Mouse (Mus musculus) heart, embryonic 11.5 days (tissue): ENCODE data around the gene Cenps. TPM values are rescaled to one million over a fixed set of nuclear protein-coding genes. Genes with fewer than 3 reads are reported as not detected.

ENCODE experiments used
- ATAC-seq: fragments of 200-750 bp; cut with Nextera tagmentation; replicated peaks from 2 replicates; pipeline ENCODE4 v1.8.0; 2017; ENCODE audit warnings: moderate library complexity; ENCODE audit not compliant: insufficient number of reproducible peaks, low FRiP score, low TSS enrichment
- H3K27ac ChIP-seq: fragments of 300-500 bp; sonication (generic); 2 replicates; pipeline ENCODE4 v1.5.1; 2014; ENCODE audit warnings: mild to moderate bottlenecking, low read depth, low read length
- H3K27me3 ChIP-seq: fragments of 300-500 bp; sonication (generic); 2 replicates; pipeline ENCODE4 v1.6.1; 2014; ENCODE audit warnings: mild to moderate bottlenecking, low read length, mixed read lengths; ENCODE audit not compliant: control insufficient read depth, insufficient read depth
- H3K36me3 ChIP-seq: fragments of 300-500 bp; sonication (generic); 2 replicates; pipeline ENCODE4 v1.6.1; 2014; ENCODE audit warnings: mild to moderate bottlenecking, low read length, moderate library complexity, mixed read lengths; ENCODE audit not compliant: control insufficient read depth, insufficient read depth
- H3K4me1 ChIP-seq: fragments of 300-500 bp; sonication (generic); 2 replicates; pipeline ENCODE4 v1.6.1; 2014; ENCODE audit warnings: low read length; ENCODE audit not compliant: control insufficient read depth, insufficient read depth
- H3K4me2 ChIP-seq: fragments of 300-500 bp; sonication (generic); 2 replicates; pipeline ENCODE4 v1.6.1; 2014; ENCODE audit warnings: mild to moderate bottlenecking, moderate library complexity
- H3K4me3 ChIP-seq: fragments of 300-500 bp; sonication (generic); 2 replicates; pipeline ENCODE4 v1.5.1; 2014; ENCODE audit warnings: low read depth, low read length
- H3K9ac ChIP-seq: fragments of 300-500 bp; sonication (generic); 2 replicates; pipeline ENCODE4 v1.6.1; 2014; ENCODE audit warnings: mild to moderate bottlenecking, low read depth, low read length, moderate library complexity
- H3K9me3 ChIP-seq: fragments of 300-500 bp; sonication (generic); replicated peaks from 2 replicates; pipeline ENCODE4 v1.6.1; 2016; ENCODE audit warnings: low read length; ENCODE audit not compliant: control insufficient read depth
- WGBS: fragments of 180-500 bp; shearing (Covaris S2); extraction: QIAGEN DNeasy Blood & Tissue Kit; methylation state at CpG from one replicate; pipeline ENCODE4 v1.1.7; 2014; ENCODE audit not compliant: insufficient replicate concordance; 5-methylcytosine and 5-hydroxymethylcytosine counted together
- polyA plus RNA-seq: library from polyadenylated mRNA; unstranded; fragments of >200 nt; fragmentation: Nextera tagmentation; extraction: Ambion mirVana; gene quantifications from 2 replicates; pipeline ENCODE4 v1.2.1, GENCODE M21; 2014

The Cenps gene
- polyA plus RNA-seq, 1 experiment from 2014 or later = 33.3 TPM

- H3K9ac ChIP-seq = peak within 1 kb of the TSS; percentile 95
- H3K4me1 ChIP-seq = peaks cover 9% of the 10 kb centered on the region
- WGBS = under 1% methylated on average over 57 of the region's 59 CpGs
- H3K4me2 ChIP-seq = peak within 1 kb of the TSS; percentile 93
- H3K9me3 ChIP-seq = no peaks in the 10 kb centered on the region
- no peaks in the 10 kb centered on the region for H3K27me3 ChIP-seq
- peak within 1 kb of the TSS; percentile 86 for H3K27ac ChIP-seq
- peaks cover 2% of the 10 kb centered on the region; the same call in 1 of the 2 replicates for H3K36me3 ChIP-seq
- peak within 1 kb of the TSS; percentile 92 for H3K4me3 ChIP-seq
- peak; percentile 99 for ATAC-seq
These were observed 29.0 kb upstream of the Cenps start, which contains the start of gene Pgd for GRCm38 (mm10) chr4:149166215-149166946. Gene Pgd, minus strand, starts transcription at chr4:149166771.

- no peak for ATAC-seq
These were observed 26.7 kb upstream of the Cenps start for GRCm38 (mm10) chr4:149164150-149164549.

GRCm38 (mm10) chr4:149163196-149163595 lies 25.8 kb upstream of the Cenps start:
- ATAC-seq = no peak
- H3K4me2 ChIP-seq = no peak overlapping the region
- peaks cover 9% of the 10 kb centered on the region for H3K4me1 ChIP-seq
- H3K4me3 ChIP-seq = no peak overlapping the region
- H3K27ac ChIP-seq = no peak overlapping the region
- H3K9me3 ChIP-seq = no peaks in the 10 kb centered on the region
- H3K9ac ChIP-seq = no peak overlapping the region
- peaks cover 15% of the 10 kb centered on the region for H3K36me3 ChIP-seq
- WGBS = 72% methylated on average over 1 of the region's 1 CpGs
- no peaks in the 10 kb centered on the region for H3K27me3 ChIP-seq

More at GRCm38 (mm10) chr4:149164150-149164549, 26.7 kb upstream of the Cenps start:
- H3K4me3 ChIP-seq = no peak overlapping the region
- no peaks in the 10 kb centered on the region for H3K9me3 ChIP-seq
- 62% methylated on average over 5 of the region's 5 CpGs for WGBS
- H3K4me1 ChIP-seq = peaks cover 9% of the 10 kb centered on the region
- H3K27me3 ChIP-seq = no peaks in the 10 kb centered on the region
- H3K27ac ChIP-seq = no peak overlapping the region
- no peak overlapping the region for H3K9ac ChIP-seq
- peaks cover 12% of the 10 kb centered on the region; the same call in 1 of the 2 replicates for H3K36me3 ChIP-seq
- H3K4me2 ChIP-seq = no peak overlapping the region

GRCm38 (mm10) chr4:149161166-149161565 lies 23.7 kb upstream of the Cenps start:
- WGBS = 95% methylated on average over 6 of the region's 6 CpGs
- no peak for ATAC-seq
- Histone ChIP-seq H3K36me3 (peaks cover 33% of the 10 kb centered on the region), H3K27ac (no peak overlapping the region), H3K9ac (no peak overlapping the region), H3K4me2 (no peak overlapping the region), H3K4me1 (peaks cover 9% of the 10 kb centered on the region), H3K4me3 (no peak overlapping the region), H3K27me3 (no peaks in the 10 kb centered on the region), H3K9me3 (no peaks in the 10 kb centered on the region)

GRCm38 (mm10) chr4:149159891-149160290 lies 22.5 kb upstream of the Cenps start:
- Histone ChIP-seq H3K4me2 (no peak overlapping the region), H3K27me3 (no peaks in the 10 kb centered on the region), H3K9me3 (no peaks in the 10 kb centered on the region), H3K4me3 (no peak overlapping the region), H3K9ac (no peak overlapping the region), H3K36me3 (peaks cover 45% of the 10 kb centered on the region), H3K27ac (no peak overlapping the region), H3K4me1 (no peaks in the 10 kb centered on the region)
- 89% methylated on average over 13 of the region's 13 CpGs for WGBS
- no peak for ATAC-seq

GRCm38 (mm10) chr4:149159203-149159602 lies 21.8 kb upstream of the Cenps start:
- WGBS = 76% methylated on average over 2 of the region's 2 CpGs
- ATAC-seq = no peak

GRCm38 (mm10) chr4:149157415-149157973 lies 20.1 kb upstream of the Cenps start:
- H3K4me1 ChIP-seq = no peaks in the 10 kb centered on the region
- no peak overlapping the region for H3K4me3 ChIP-seq
- H3K9me3 ChIP-seq = no peaks in the 10 kb centered on the region
- peaks cover 53% of the 10 kb centered on the region for H3K36me3 ChIP-seq
- ATAC-seq = no peak
- WGBS = 91% methylated on average over 8 of the region's 8 CpGs
- H3K27me3 ChIP-seq = no peaks in the 10 kb centered on the region
- no peak overlapping the region for H3K27ac ChIP-seq
- H3K4me2 ChIP-seq = no peak overlapping the region
- H3K9ac ChIP-seq = no peak overlapping the region

More at GRCm38 (mm10) chr4:149159203-149159602, 21.8 kb upstream of the Cenps start:
- H3K4me3 ChIP-seq = no peak overlapping the region
- no peaks in the 10 kb centered on the region for H3K4me1 ChIP-seq
- no peaks in the 10 kb centered on the region for H3K27me3 ChIP-seq
- H3K36me3 ChIP-seq = peaks cover 48% of the 10 kb centered on the region
- H3K4me2 ChIP-seq = no peak overlapping the region
- H3K9me3 ChIP-seq = no peaks in the 10 kb centered on the region
- no peak overlapping the region for H3K9ac ChIP-seq
- no peak overlapping the region for H3K27ac ChIP-seq

GRCm38 (mm10) chr4:149155711-149156110 lies 18.3 kb upstream of the Cenps start:
- Histone ChIP-seq H3K9ac (no peak overlapping the region), H3K4me2 (no peak overlapping the region), H3K9me3 (no peaks in the 10 kb centered on the region), H3K27me3 (no peaks in the 10 kb centered on the region), H3K27ac (no peak overlapping the region), H3K4me1 (no peaks in the 10 kb centered on the region), H3K4me3 (no peak overlapping the region), H3K36me3 (peaks cover 64% of the 10 kb centered on the region)
- WGBS = 96% methylated on average over 6 of the region's 6 CpGs
- ATAC-seq = no peak
